Mouse (Mus musculus): ENCODE data around the gene Ghitm. TPM values are rescaled to one million over a fixed set of nuclear protein-coding genes. Genes with fewer than 3 reads are reported as not detected.

The Ghitm gene
- total RNA-seq, 2 experiments from 2014 or later = 353 to 375 TPM

GRCm38 (mm10) chr14:37105846-37106245, 29.2 kb downstream of the Ghitm start:
- no peak for DNase-seq (ENCODE audit: low spot score in 2 of 2)

- DNase-seq (ENCODE audit: low spot score in 2 of 2) = no peak
Observed at GRCm38 (mm10) chr14:37104747-37105146, 30.3 kb downstream of the Ghitm start.

GRCm38 (mm10) chr14:37102484-37102883, 32.6 kb downstream of the Ghitm start:
- DNase-seq (ENCODE audit: low spot score in 2 of 2) = no peak

GRCm38 (mm10) chr14:37101531-37101930, 33.5 kb downstream of the Ghitm start:
- no peak for DNase-seq (ENCODE audit: low spot score in 2 of 2)

GRCm38 (mm10) chr14:37097956-37098530, 37.0 kb downstream of the Ghitm start, which contains the start of gene Cdhr1:
Cdhr1 (minus strand) TSS chr14:37098347.
- DNase-seq (ENCODE audit: low spot score in 2 of 2) = no peak

- DNase-seq (ENCODE audit: low spot score in 2 of 2) = no peak
Observed at GRCm38 (mm10) chr14:37095556-37095955, 39.5 kb downstream of the Ghitm start.

- no peak for DNase-seq (ENCODE audit: low spot score in 2 of 2)
Observed at GRCm38 (mm10) chr14:37094436-37094835, 40.6 kb downstream of the Ghitm start.

- no peak for DNase-seq (ENCODE audit: low spot score in 2 of 2)
Observed at GRCm38 (mm10) chr14:37083755-37084154, 51.3 kb downstream of the Ghitm start.

GRCm38 (mm10) chr14:37080724-37081123, 54.3 kb downstream of the Ghitm start:
- no peak for DNase-seq (ENCODE audit: low spot score in 2 of 2)

Other genes starting within 250 kb of the Ghitm start
- gene Ccser2, start 166.5 kb downstream of the Ghitm start, total RNA-seq (2021) = 10 to 100 TPM; 29.1 to 33.4 TPM
- gene Rgr, start 86.3 kb downstream of the Ghitm start, total RNA-seq (2021) = not detected
- gene Lrit1, start 80.4 kb downstream of the Ghitm start, total RNA-seq (2021) = under 1 TPM in 1 of 2 experiments, not detected in 1; 0.06 TPM
- not detected for gene Lrit2, start 67.3 kb downstream of the Ghitm start, total RNA-seq (2021)
- gene Cdhr1, start 36.9 kb downstream of the Ghitm start, total RNA-seq (2021) = 1 to 10 TPM in 1 of 2 experiments, under 1 TPM in 1; 0.95 to 1.8 TPM
- gene 2610528A11Rik, start 21.2 kb downstream of the Ghitm start, total RNA-seq (2021) = 1 to 10 TPM in 1 of 2 experiments, under 1 TPM in 1; 0.90 to 1.2 TPM